Mouse (Mus musculus): ENCODE data around the gene Podn. TPM values are rescaled to one million over a fixed set of nuclear protein-coding genes. Genes with fewer than 3 reads are reported as not detected.
A peak's percentile ranks its signal among the peaks of the same experiment; 100 is the strongest.

The Podn gene
- total and polyA plus RNA-seq, 3 experiments: 0.04 TPM; not detected in 2

DNA sequence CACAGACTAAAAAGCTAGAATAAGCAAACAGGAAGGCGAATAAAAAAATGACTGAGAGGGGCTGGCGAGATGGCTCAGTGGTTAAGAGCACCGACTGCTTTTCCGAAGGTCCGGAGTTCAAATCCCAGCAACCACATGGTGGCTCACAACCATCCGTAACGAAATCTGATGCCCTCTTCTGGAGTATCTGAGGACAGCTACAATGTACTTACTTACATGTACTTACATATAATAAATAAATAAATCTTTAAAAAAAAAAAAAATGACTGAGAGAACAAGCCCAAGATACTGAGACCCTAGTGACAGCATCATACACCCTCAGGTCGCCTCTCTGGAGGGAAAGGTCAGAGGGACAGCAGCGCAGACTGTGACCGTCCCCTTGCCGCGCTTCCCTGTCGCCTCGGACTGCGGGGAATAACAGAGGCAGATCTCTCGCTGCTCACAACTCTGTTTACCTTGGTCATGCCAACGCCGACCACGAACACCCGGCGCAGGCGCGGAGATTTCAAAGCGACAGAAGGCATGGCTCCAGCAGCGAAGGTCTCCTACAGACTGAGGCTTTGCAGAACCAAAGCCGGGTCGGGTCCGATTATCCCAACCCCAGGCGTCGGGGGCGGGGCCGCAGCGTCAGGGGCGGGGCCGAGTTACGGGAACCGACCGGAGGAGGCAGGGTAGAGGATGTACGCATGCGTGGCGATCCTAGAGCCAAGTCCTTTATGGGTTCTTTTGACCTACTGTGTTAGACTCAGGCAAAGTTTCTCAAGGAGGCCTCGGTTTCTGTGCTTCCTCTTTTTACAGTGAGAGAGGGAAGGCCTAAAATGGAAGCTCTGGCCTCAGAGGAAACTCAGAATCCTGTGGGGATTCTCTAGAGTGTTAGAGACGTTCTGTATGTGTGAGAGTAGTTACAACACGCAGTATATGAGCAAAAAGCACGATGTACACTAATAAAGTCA lies 22.0 kb upstream of the Podn start (continued):
- peak; percentile 63 for TF ChIP-seq POLR2AphosphoS2 (IDR thresholded peaks at IDR 0.05; ENCODE audit: low read length)
- TF ChIP-seq SMC3 (IDR thresholded peaks at IDR 0.05; ENCODE audit: low read depth, low read length): peak; percentile 5; the same call in 1 of the 2 replicates
- TF ChIP-seq MYC (IDR thresholded peaks at IDR 0.05; ENCODE audit: low read depth, low read length): peak; percentile 59
- TF ChIP-seq ETS1 (IDR thresholded peaks at IDR 0.05; ENCODE audit: low read depth, low read length): no peak
- TF ChIP-seq POLR2A (IDR thresholded peaks at IDR 0.05; ENCODE audit: control insufficient read depth in 1 of 2, insufficient read depth in 1 of 2, low read depth in 1 of 2, low read length in 2 of 2, poor library complexity in 1 of 2): peak; percentile 66 to 85; a peak in 3 of 4 replicates

- peak; percentile 36 for DNase-seq (ENCODE audit: low read depth, low spot score)
- H3K4me3 ChIP-seq (ENCODE audit: control insufficient read depth in 1 of 2, insufficient read depth in 1 of 2, low read depth in 2 of 2, low read length in 2 of 2): peak overlapping the region; percentile 44 to 94
- peaks cover 0 to 8% of the 10 kb centered on the region in 2 experiments; a peak in 2 of 4 replicates for H3K4me1 ChIP-seq (ENCODE audit: control insufficient read depth in 1 of 2, insufficient read depth in 2 of 2, low read length in 2 of 2)
- no peaks in the 10 kb centered on the region for H3K27me3 ChIP-seq (ENCODE audit: control insufficient read depth in 1 of 2, insufficient read depth in 2 of 2, low read length in 2 of 2)
- H3K79me2 ChIP-seq (ENCODE audit: control insufficient read depth, insufficient read depth, low read length, poor library complexity): peaks cover 3% of the 10 kb centered on the region; the same call in 1 of the 2 replicates
- no peak overlapping the region for H3K27ac ChIP-seq (ENCODE audit: control insufficient read depth, low read depth, low read length)
- peaks cover 0 to 10% of the 10 kb centered on the region in 2 experiments; a peak in 2 of 4 replicates for H3K36me3 ChIP-seq (ENCODE audit: control insufficient read depth in 1 of 2, insufficient read depth in 2 of 2, low read length in 2 of 2)
- no peaks in the 10 kb centered on the region for H3K9me3 ChIP-seq (replicated peaks; ENCODE audit: insufficient read depth, low read length)
- peak overlapping the region; percentile 45; the same call in 1 of the 2 replicates for H3K9ac ChIP-seq (ENCODE audit: control insufficient read depth, low read depth, low read length, poor library complexity, severe bottlenecking)
- TF ChIP-seq MEF2A (IDR thresholded peaks at IDR 0.05; ENCODE audit: extremely low read depth, insufficient replicate concordance, low read depth, low read length, poor library complexity, severe bottlenecking) (no peak), TBP (IDR thresholded peaks at IDR 0.05; ENCODE audit: low read depth, low read length) (peak; percentile 92)
Observed at GRCm38 (mm10) chr4:108117488-108117887, 21.2 kb upstream of the Podn start.

GRCm38 (mm10) chr4:108116466-108116865 lies 20.2 kb upstream of the Podn start:
- Histone ChIP-seq H3K27ac (ENCODE audit: control insufficient read depth, low read depth, low read length) (no peak overlapping the region), H3K79me2 (ENCODE audit: control insufficient read depth, insufficient read depth, low read length, poor library complexity) (peaks cover 3% of the 10 kb centered on the region; the same call in 1 of the 2 replicates), H3K4me3 (ENCODE audit: control insufficient read depth in 1 of 2, insufficient read depth in 1 of 2, low read depth in 2 of 2, low read length in 2 of 2) (no peak overlapping the region), H3K9me3 (replicated peaks; ENCODE audit: insufficient read depth, low read length) (no peaks in the 10 kb centered on the region), H3K36me3 (ENCODE audit: control insufficient read depth in 1 of 2, insufficient read depth in 2 of 2, low read length in 2 of 2) (peaks cover 0 to 10% of the 10 kb centered on the region in 2 experiments; a peak in 2 of 4 replicates), H3K4me1 (ENCODE audit: control insufficient read depth in 1 of 2, insufficient read depth in 2 of 2, low read length in 2 of 2) (peaks cover 0 to 8% of the 10 kb centered on the region in 2 experiments; a peak in 2 of 4 replicates), H3K27me3 (ENCODE audit: control insufficient read depth in 1 of 2, insufficient read depth in 2 of 2, low read length in 2 of 2) (no peaks in the 10 kb centered on the region), H3K9ac (ENCODE audit: control insufficient read depth, low read depth, low read length, poor library complexity, severe bottlenecking) (no peak overlapping the region)
- no peak for DNase-seq (ENCODE audit: low read depth, low spot score)
- no peak for TF ChIP-seq MYC (IDR thresholded peaks at IDR 0.05; ENCODE audit: low read depth, low read length)
- no peak for TF ChIP-seq GATA1 (IDR thresholded peaks at IDR 0.05; ENCODE audit: low read depth, low read length)
- TF ChIP-seq ZKSCAN1 (IDR thresholded peaks at IDR 0.05; ENCODE audit: low read depth, low read length): no peak
- TF ChIP-seq ZMIZ1 (IDR thresholded peaks at IDR 0.05; ENCODE audit: low read depth, low read length): no peak
- no peak for TF ChIP-seq E2F4 (IDR thresholded peaks at IDR 0.05; ENCODE audit: borderline replicate concordance, low read depth, low read length)
- no peak for TF ChIP-seq NELFE (IDR thresholded peaks at IDR 0.05; ENCODE audit: low read depth, low read length)
- no peak for TF ChIP-seq TCF12 (IDR thresholded peaks at IDR 0.05; ENCODE audit: low read depth, low read length)
- TF ChIP-seq MAZ (IDR thresholded peaks at IDR 0.05; ENCODE audit: low read depth, low read length): no peak
- no peak for TF ChIP-seq JUND (IDR thresholded peaks at IDR 0.05; ENCODE audit: low read depth, low read length)
- TF ChIP-seq SMC3 (IDR thresholded peaks at IDR 0.05; ENCODE audit: low read depth, low read length): no peak

Measured in MEL (cell line).